Mouse (Mus musculus): Measurements from ENCODE around the gene Slc27a5. TPM values are rescaled to one million over a fixed set of nuclear protein-coding genes. Genes with fewer than 3 reads are reported as not detected.

Slc27a5 gene
- polyA plus RNA-seq, 1 experiment = not detected

DNA sequence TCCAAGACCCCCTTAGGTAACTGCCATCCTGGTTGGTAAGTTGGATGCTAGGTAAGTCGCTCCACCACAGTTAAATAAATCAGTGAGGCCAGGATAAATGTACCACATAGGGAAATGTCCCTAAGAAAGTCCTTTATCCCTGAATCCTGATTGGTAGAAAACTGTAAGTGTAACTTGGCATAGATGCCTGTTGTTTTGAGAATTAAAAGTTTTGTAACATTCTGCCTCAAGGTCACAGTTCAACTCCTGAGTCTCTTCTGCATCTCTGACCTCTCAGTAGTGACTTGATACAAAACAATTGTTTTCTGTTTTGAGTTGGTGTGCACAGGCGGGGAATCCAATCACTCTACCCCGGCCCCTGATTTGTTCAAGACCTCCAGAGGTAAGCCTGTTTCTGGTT, 859 bp upstream of the Slc27a5 start, which contains the start of gene Trim28:
TSS of gene Trim28 (plus strand) at position 264 of the 400 bp plus-strand sequence.
- Histone ChIP-seq H3K4me1 (ENCODE audit: control insufficient read depth, insufficient read depth, low read length) (no peaks in the 10 kb centered on the region), H3K4me3 (ENCODE audit: insufficient read depth, low read depth, low read length) (no peak within 1 kb of the TSS), H3K27ac (ENCODE audit: insufficient read depth, low read depth, low read length) (no peak within 1 kb of the TSS)
- TF ChIP-seq CTCF (IDR thresholded peaks at IDR 0.05; ENCODE audit: insufficient read depth, low read depth, low read length) (no peak), POLR2A (IDR thresholded peaks at IDR 0.05; ENCODE audit: insufficient read depth, low read depth, low read length) (no peak)
- 80% methylated on average over 3 of the region's 3 CpGs for WGBS

DNA sequence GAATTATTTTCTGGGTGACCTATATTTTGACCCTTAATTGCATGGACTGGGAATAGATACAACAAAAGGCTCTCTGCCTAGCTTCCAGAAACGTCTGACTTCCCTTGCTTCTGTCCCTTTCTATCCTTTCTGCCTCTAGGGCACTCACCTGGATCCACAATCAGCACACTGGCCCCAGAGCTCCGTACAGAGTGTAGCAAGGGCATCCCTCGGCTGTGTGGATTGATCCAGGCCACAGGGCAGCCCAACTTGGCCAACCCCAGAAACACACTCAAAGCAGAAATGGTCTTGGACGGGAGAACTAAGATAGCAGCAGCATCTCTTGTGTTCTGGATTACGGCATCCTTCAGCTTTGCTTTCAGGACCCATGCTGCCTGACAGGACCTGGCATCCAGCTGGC, 762 bp downstream of the Slc27a5 start:
- WGBS = 71% methylated on average over 5 of the region's 5 CpGs
- Histone ChIP-seq H3K4me1 (ENCODE audit: control insufficient read depth, insufficient read depth, low read length) (no peaks in the 10 kb centered on the region), H3K4me3 (ENCODE audit: insufficient read depth, low read depth, low read length) (no peak overlapping the region), H3K27ac (ENCODE audit: insufficient read depth, low read depth, low read length) (no peak overlapping the region)
- TF ChIP-seq CTCF (IDR thresholded peaks at IDR 0.05; ENCODE audit: insufficient read depth, low read depth, low read length) (no peak), POLR2A (IDR thresholded peaks at IDR 0.05; ENCODE audit: insufficient read depth, low read depth, low read length) (no peak)

DNA sequence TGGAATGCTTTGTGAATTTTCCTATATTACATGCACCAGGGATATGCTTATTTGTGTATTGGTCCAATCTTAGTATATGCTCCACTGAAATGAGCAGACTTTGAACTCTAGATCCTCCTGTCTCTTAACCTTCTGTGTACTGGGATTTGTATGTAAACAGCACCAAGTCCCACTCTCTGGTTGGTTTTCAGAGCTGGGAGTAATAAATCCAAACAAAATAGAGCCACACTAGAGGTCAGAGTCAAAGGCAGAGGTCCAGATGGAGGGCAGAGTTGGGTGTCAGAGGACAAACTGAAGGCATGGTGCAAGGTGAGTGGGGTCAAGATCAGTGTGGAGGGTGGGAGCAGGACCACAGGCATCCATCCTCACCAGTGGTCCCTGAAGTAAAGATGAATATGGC, 2.1 kb downstream of the Slc27a5 start:
- Histone ChIP-seq H3K27ac (ENCODE audit: insufficient read depth, low read depth, low read length) (no peak overlapping the region), H3K4me3 (ENCODE audit: insufficient read depth, low read depth, low read length) (no peak overlapping the region), H3K4me1 (ENCODE audit: control insufficient read depth, insufficient read depth, low read length) (no peaks in the 10 kb centered on the region)
- no peak for TF ChIP-seq POLR2A (IDR thresholded peaks at IDR 0.05; ENCODE audit: insufficient read depth, low read depth, low read length)
- no peak for TF ChIP-seq CTCF (IDR thresholded peaks at IDR 0.05; ENCODE audit: insufficient read depth, low read depth, low read length)

DNA sequence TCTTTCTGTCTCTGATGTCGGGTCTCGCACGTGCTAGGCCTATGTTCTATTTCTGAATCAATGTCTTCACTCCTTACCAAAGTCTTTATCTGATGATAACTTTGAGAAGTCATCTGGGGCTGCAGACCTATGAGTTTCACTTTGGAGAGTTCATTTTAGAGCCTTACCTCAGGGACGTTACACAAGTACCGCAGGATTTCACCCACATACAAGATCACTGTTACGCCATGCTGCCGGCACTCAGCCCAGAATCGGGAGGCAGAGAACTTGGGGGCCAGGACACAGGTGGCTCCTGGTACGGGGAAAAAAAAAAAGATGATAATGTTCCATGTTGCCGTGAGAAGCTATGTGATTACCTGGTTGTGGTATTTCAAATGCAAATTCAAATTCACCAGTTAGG, 4.8 kb downstream of the Slc27a5 start:
- TF ChIP-seq POLR2A (IDR thresholded peaks at IDR 0.05; ENCODE audit: insufficient read depth, low read depth, low read length) (no peak), CTCF (IDR thresholded peaks at IDR 0.05; ENCODE audit: insufficient read depth, low read depth, low read length) (no peak)
- H3K4me3 ChIP-seq (ENCODE audit: insufficient read depth, low read depth, low read length) = no peak overlapping the region
- 90% methylated on average over 10 of the region's 10 CpGs for WGBS
- no peak overlapping the region for H3K27ac ChIP-seq (ENCODE audit: insufficient read depth, low read depth, low read length)
- no peaks in the 10 kb centered on the region for H3K4me1 ChIP-seq (ENCODE audit: control insufficient read depth, insufficient read depth, low read length)

DNA sequence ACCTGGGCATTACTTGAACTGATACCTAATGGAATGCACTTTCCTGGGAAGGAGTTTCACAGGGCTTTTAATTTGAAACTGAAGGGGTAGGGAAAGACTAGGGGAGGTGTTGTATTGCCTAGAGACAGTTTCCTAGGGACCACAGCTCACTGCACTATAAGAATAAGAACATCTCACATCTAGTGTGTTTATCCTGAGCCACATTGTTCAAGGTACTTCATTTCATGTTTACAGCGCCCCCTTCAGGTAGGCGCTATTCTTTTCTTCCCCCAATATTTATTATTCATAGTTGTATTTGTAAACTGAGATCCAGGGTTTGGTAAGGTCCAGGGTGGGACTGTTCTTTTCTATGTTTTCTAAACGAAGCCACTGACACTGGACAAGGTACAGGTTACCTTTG, 5.8 kb downstream of the Slc27a5 start:
- no peak for TF ChIP-seq POLR2A (IDR thresholded peaks at IDR 0.05; ENCODE audit: insufficient read depth, low read depth, low read length)
- TF ChIP-seq CTCF (IDR thresholded peaks at IDR 0.05; ENCODE audit: insufficient read depth, low read depth, low read length) = no peak
- 6% methylated on average over 3 of the region's 3 CpGs for WGBS
- H3K27ac ChIP-seq (ENCODE audit: insufficient read depth, low read depth, low read length) = no peak overlapping the region
- H3K4me1 ChIP-seq (ENCODE audit: control insufficient read depth, insufficient read depth, low read length) = no peaks in the 10 kb centered on the region
- H3K4me3 ChIP-seq (ENCODE audit: insufficient read depth, low read depth, low read length) = no peak overlapping the region

DNA sequence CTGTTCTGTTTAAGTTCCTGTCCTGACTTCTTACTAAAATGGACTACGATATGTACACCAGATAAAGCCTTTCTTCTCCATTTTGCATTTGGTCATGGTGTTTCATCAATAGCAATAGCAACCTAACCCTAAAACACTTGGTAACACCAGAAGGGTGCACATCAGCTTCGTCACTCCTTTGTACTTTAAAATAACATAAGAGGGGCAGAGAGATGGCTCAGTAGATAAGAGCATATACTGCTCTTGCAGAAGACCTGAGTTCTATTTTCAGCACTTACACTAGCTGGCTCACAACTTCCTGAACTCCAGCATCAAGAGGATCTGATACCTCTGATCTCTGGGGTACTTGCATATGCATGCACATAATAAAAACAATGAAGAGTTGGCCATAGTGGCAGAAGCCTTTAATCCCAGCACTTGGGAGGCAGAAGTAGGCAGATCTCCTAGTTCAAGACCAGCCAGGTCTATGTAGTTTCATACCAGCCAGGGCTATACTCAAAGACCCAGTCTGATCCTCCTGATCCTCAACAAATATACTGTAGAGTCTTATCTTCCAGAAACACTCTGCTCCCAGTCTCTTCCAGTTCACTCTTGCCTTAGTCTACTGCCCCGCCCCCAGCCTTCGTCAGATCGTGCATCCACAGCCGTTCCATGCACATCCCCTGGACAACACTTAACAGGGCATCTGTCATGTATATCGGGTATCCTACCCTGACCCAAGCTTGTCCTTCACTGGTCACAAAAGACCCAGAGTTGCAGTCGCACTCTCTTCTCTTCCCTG, 10.4 kb downstream of the Slc27a5 start:
- TF ChIP-seq CTCF (IDR thresholded peaks at IDR 0.05; ENCODE audit: insufficient read depth, low read depth, low read length) (no peak), POLR2A (IDR thresholded peaks at IDR 0.05; ENCODE audit: insufficient read depth, low read depth, low read length) (no peak)
- H3K4me1 ChIP-seq (ENCODE audit: control insufficient read depth, insufficient read depth, low read length) = no peaks in the 10 kb centered on the region
- no peak overlapping the region for H3K27ac ChIP-seq (ENCODE audit: insufficient read depth, low read depth, low read length)
- no peak overlapping the region for H3K4me3 ChIP-seq (ENCODE audit: insufficient read depth, low read depth, low read length)
- WGBS = 88% methylated on average over 8 of the region's 8 CpGs

DNA sequence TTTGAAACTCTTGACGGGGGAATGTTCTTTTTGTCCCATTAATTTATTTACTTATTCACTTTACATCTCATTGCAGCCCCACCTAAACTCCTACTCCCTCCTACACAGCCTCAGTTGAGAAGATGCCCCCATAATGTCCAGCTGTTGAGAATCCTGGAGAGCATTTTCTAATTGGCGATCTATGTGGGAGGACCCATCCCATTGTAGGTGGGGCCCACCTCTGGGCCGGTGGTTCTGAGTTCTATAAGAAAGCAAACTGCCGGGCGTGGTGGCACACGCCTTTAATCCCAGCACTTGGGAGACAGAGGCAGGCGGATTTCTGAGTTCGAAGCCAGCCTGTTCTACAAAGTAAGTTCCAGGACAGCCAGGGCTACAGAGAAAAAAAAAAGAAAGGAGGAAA, 11.1 kb downstream of the Slc27a5 start:
- no peak overlapping the region for H3K27ac ChIP-seq (ENCODE audit: insufficient read depth, low read depth, low read length)
- WGBS = 87% methylated on average over 8 of the region's 8 CpGs
- no peaks in the 10 kb centered on the region for H3K4me1 ChIP-seq (ENCODE audit: control insufficient read depth, insufficient read depth, low read length)
- no peak overlapping the region for H3K4me3 ChIP-seq (ENCODE audit: insufficient read depth, low read depth, low read length)
- no peak for TF ChIP-seq POLR2A (IDR thresholded peaks at IDR 0.05; ENCODE audit: insufficient read depth, low read depth, low read length)
- no peak for TF ChIP-seq CTCF (IDR thresholded peaks at IDR 0.05; ENCODE audit: insufficient read depth, low read depth, low read length)

DNA sequence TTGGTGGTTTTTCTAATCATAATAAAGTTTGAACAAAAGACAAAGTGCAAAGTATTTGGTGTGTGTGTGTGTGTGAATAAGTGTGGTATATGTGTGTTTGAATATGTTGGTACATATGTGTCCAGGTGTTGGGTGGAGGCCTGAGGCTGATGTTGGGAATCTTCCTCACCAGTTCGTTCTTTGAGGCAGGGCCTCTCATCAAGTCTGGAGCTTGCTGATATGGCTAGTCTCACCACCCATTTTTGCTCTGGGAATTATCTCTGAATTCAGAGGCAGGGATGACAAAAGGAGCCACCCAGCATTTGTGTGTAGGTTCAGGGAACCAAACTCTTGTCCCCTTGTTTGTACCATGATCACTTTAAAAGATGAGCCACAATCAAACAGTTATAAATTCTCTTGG, 12.3 kb downstream of the Slc27a5 start:
- TF ChIP-seq CTCF (IDR thresholded peaks at IDR 0.05; ENCODE audit: insufficient read depth, low read depth, low read length) (no peak), POLR2A (IDR thresholded peaks at IDR 0.05; ENCODE audit: insufficient read depth, low read depth, low read length) (no peak)
- WGBS = 96% methylated on average over 1 of the region's 1 CpGs
- H3K4me1 ChIP-seq (ENCODE audit: control insufficient read depth, insufficient read depth, low read length) = no peaks in the 10 kb centered on the region
- no peak overlapping the region for H3K4me3 ChIP-seq (ENCODE audit: insufficient read depth, low read depth, low read length)
- H3K27ac ChIP-seq (ENCODE audit: insufficient read depth, low read depth, low read length) = no peak overlapping the region

DNA sequence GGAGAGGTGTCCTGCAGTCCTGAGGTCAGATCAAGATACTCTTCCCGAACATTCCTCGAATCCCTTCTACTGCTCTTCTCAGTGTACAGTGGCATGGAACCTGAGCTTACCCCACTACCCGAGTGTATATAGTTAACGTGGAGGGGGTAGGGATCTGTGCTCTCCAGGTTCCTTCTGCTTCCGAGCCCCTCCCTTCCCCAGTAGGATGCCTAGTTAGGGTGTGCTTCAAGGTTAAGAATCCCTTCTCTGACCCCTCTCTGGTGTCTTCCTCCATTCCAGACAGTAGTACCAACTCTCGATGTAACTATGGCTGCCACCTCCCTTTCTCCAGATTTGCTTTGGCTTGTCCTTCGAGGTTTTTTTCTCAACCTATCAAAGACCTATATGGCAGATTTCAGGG, 17.7 kb downstream of the Slc27a5 start:
- Histone ChIP-seq H3K4me3 (ENCODE audit: insufficient read depth, low read depth, low read length) (no peak overlapping the region), H3K4me1 (ENCODE audit: control insufficient read depth, insufficient read depth, low read length) (peaks cover 16% of the 10 kb centered on the region), H3K27ac (ENCODE audit: insufficient read depth, low read depth, low read length) (no peak overlapping the region)
- WGBS = 87% methylated on average over 7 of the region's 7 CpGs
- TF ChIP-seq CTCF (IDR thresholded peaks at IDR 0.05; ENCODE audit: insufficient read depth, low read depth, low read length) (no peak), POLR2A (IDR thresholded peaks at IDR 0.05; ENCODE audit: insufficient read depth, low read depth, low read length) (no peak)
